Mouse (Mus musculus) hindbrain, embryonic 16.5 days (tissue): Measurements from ENCODE around the gene Calcb. TPM values are rescaled to one million over a fixed set of nuclear protein-coding genes. Genes with fewer than 3 reads are reported as not detected.
"Not testable (repeated sequence)": the region's sequence is repeated elsewhere in the genome, so short reads cannot be mapped to it uniquely, and the experiment has no call there.

Experiments
- ATAC-seq: fragments of 200-750 bp; cut with Nextera tagmentation; 2 replicates; pipeline ENCODE4 v1.8.0; 2017; ENCODE audit warnings: moderate TSS enrichment, moderate library complexity
- H3K27ac ChIP-seq: fragments of 300-500 bp; sonication (generic); 2 replicates; pipeline ENCODE4 v1.5.1; 2014; ENCODE audit warnings: low read depth, mild to moderate bottlenecking, control low read depth, low read length, moderate library complexity
- H3K27me3 ChIP-seq: fragments of 300-500 bp; sonication (generic); replicated peaks from 2 replicates; pipeline ENCODE4 v1.6.1; 2014; ENCODE audit warnings: low read length; ENCODE audit not compliant: control insufficient read depth, insufficient read depth
- H3K36me3 ChIP-seq: fragments of 300-500 bp; sonication (generic); 2 replicates; pipeline ENCODE4 v1.6.1; 2014; ENCODE audit warnings: mild to moderate bottlenecking, low read length, moderate library complexity, mixed read lengths; ENCODE audit not compliant: control insufficient read depth, insufficient read depth
- H3K4me1 ChIP-seq: fragments of 300-500 bp; sonication (generic); 2 replicates; pipeline ENCODE4 v1.6.1; 2014; ENCODE audit warnings: low read depth, low read length; ENCODE audit not compliant: control insufficient read depth, insufficient read depth
- H3K4me2 ChIP-seq: fragments of 300-500 bp; sonication (generic); 2 replicates; pipeline ENCODE4 v1.6.1; 2014; ENCODE audit warnings: mild to moderate bottlenecking, low read length, control low read depth, moderate library complexity
- H3K4me3 ChIP-seq: fragments of 300-500 bp; sonication (generic); 2 replicates; pipeline ENCODE4 v1.5.1; 2014; ENCODE audit warnings: mild to moderate bottlenecking, low read length, control low read depth, moderate library complexity
- H3K9ac ChIP-seq: fragments of 300-500 bp; sonication (generic); 2 replicates; pipeline ENCODE4 v1.6.1; 2014; ENCODE audit warnings: low read depth, mild to moderate bottlenecking, control low read depth, low read length, moderate library complexity
- H3K9me3 ChIP-seq: fragments of 300-500 bp; sonication (generic); 2 replicates; pipeline ENCODE4 v1.6.1; 2014; ENCODE audit warnings: mild to moderate bottlenecking, low read length, moderate library complexity; ENCODE audit not compliant: control insufficient read depth
- WGBS: fragments of 180-500 bp; shearing (Covaris S2); extraction: QIAGEN DNeasy Blood & Tissue Kit; methylation state at CpG from one replicate; pipeline ENCODE4 v1.1.7; 2014; 5-methylcytosine and 5-hydroxymethylcytosine counted together
- polyA plus RNA-seq: library from polyadenylated mRNA; unstranded; fragments of >200 nt; fragmentation: Nextera tagmentation; extraction: Ambion mirVana; gene quantifications from 2 replicates; pipeline ENCODE4 v1.2.1, GENCODE M21; 2015

The Calcb gene
- polyA plus RNA-seq, 1 experiment from 2014 or later, result 6.1 TPM

- H3K4me2 ChIP-seq, result peak overlapping the region; percentile 47
- ATAC-seq, result no peak
- H3K36me3 ChIP-seq, result no peaks in the 10 kb centered on the region
- WGBS, result 6% methylated on average over 17 of the region's 17 CpGs
- peak overlapping the region; percentile 4; the same call in 1 of the 2 replicates for H3K9ac ChIP-seq
- peak overlapping the region; percentile 25 for H3K4me3 ChIP-seq
- peaks cover 21% of the 10 kb centered on the region for H3K27me3 ChIP-seq
- H3K9me3 ChIP-seq, result no peaks in the 10 kb centered on the region
- H3K4me1 ChIP-seq, result peaks cover 12% of the 10 kb centered on the region
- H3K27ac ChIP-seq, result no peak overlapping the region
Measured at GRCm38 (mm10) chr7:114719381-114720131, 1.1 kb downstream of the Calcb start.

GRCm38 (mm10) chr7:114729696-114730095, 11.3 kb downstream of the Calcb start:
- not testable (repeated sequence) for H3K4me2 ChIP-seq, H3K27ac ChIP-seq, ATAC-seq, H3K36me3 ChIP-seq, H3K4me1 ChIP-seq, H3K9ac ChIP-seq, H3K4me3 ChIP-seq, H3K27me3 ChIP-seq, H3K9me3 ChIP-seq
- 71% methylated on average over 4 of the region's 4 CpGs for WGBS

- H3K4me3 ChIP-seq, result no peak overlapping the region
- no peak for ATAC-seq
- no peak overlapping the region for H3K27ac ChIP-seq
- no peaks in the 10 kb centered on the region for H3K27me3 ChIP-seq
- no peaks in the 10 kb centered on the region for H3K36me3 ChIP-seq
- H3K9me3 ChIP-seq, result no peaks in the 10 kb centered on the region
- no peak overlapping the region for H3K4me2 ChIP-seq
- WGBS, result 81% methylated on average over 6 of the region's 6 CpGs
- H3K9ac ChIP-seq, result no peak overlapping the region
- no peaks in the 10 kb centered on the region for H3K4me1 ChIP-seq
Measured at GRCm38 (mm10) chr7:114731175-114731574, 12.7 kb downstream of the Calcb start.

- 48% methylated on average over 4 of the region's 4 CpGs for WGBS
Measured at GRCm38 (mm10) chr7:114731700-114732099, 13.3 kb downstream of the Calcb start.

GRCm38 (mm10) chr7:114736256-114736655, 17.8 kb downstream of the Calcb start:
- no peak overlapping the region for H3K4me3 ChIP-seq
- H3K27ac ChIP-seq, result no peak overlapping the region
- no peaks in the 10 kb centered on the region for H3K9me3 ChIP-seq
- no peak for ATAC-seq
- H3K9ac ChIP-seq, result no peak overlapping the region
- no peaks in the 10 kb centered on the region for H3K36me3 ChIP-seq
- H3K27me3 ChIP-seq, result no peaks in the 10 kb centered on the region
- H3K4me1 ChIP-seq, result no peaks in the 10 kb centered on the region
- WGBS, result 50% methylated on average over 5 of the region's 5 CpGs
- no peak overlapping the region for H3K4me2 ChIP-seq

More at GRCm38 (mm10) chr7:114731700-114732099, 13.3 kb downstream of the Calcb start:
- not testable (repeated sequence) for H3K36me3 ChIP-seq, H3K4me3 ChIP-seq, H3K9ac ChIP-seq, H3K9me3 ChIP-seq, ATAC-seq, H3K4me2 ChIP-seq, H3K4me1 ChIP-seq, H3K27ac ChIP-seq, H3K27me3 ChIP-seq

GRCm38 (mm10) chr7:114738166-114738565, 19.7 kb downstream of the Calcb start:
- no peaks in the 10 kb centered on the region for H3K4me1 ChIP-seq
- no peak for ATAC-seq

GRCm38 (mm10) chr7:114740360-114741165, 22.1 kb downstream of the Calcb start:
- Histone ChIP-seq H3K4me3 (no peak overlapping the region), H3K9ac (no peak overlapping the region), H3K36me3 (no peaks in the 10 kb centered on the region), H3K4me2 (no peak overlapping the region), H3K4me1 (peaks cover 5% of the 10 kb centered on the region), H3K27me3 (no peaks in the 10 kb centered on the region), H3K27ac (no peak overlapping the region), H3K9me3 (no peaks in the 10 kb centered on the region)
- ATAC-seq, result no peak
- 50% methylated on average over 6 of the region's 6 CpGs for WGBS

More at GRCm38 (mm10) chr7:114738166-114738565, 19.7 kb downstream of the Calcb start:
- no peak overlapping the region for H3K9ac ChIP-seq
- H3K27me3 ChIP-seq, result no peaks in the 10 kb centered on the region
- H3K9me3 ChIP-seq, result no peaks in the 10 kb centered on the region
- H3K27ac ChIP-seq, result no peak overlapping the region
- no peak overlapping the region for H3K4me2 ChIP-seq
- H3K4me3 ChIP-seq, result no peak overlapping the region
- H3K36me3 ChIP-seq, result no peaks in the 10 kb centered on the region

- Histone ChIP-seq H3K4me3 (no peak within 1 kb of the TSS), H3K27ac (no peak within 1 kb of the TSS), H3K9ac (no peak within 1 kb of the TSS), H3K4me2 (no peak within 1 kb of the TSS), H3K9me3 (no peaks in the 10 kb centered on the region), H3K36me3 (no peaks in the 10 kb centered on the region), H3K4me1 (peaks cover 8% of the 10 kb centered on the region), H3K27me3 (no peaks in the 10 kb centered on the region)
- ATAC-seq, result no peak
- WGBS, result 81% methylated on average over 5 of the region's 5 CpGs
Measured at GRCm38 (mm10) chr7:114743022-114743780, 24.8 kb downstream of the Calcb start, which contains the start of gene Insc. Gene Insc, plus strand, starts transcription at chr7:114743694.
